Mouse (Mus musculus): Measurements from ENCODE around the gene Sox6. TPM values are rescaled to one million over a fixed set of nuclear protein-coding genes. Genes with fewer than 3 reads are reported as not detected.

Gene Sox6
- polyA plus RNA-seq, 1 experiment: 4.6 TPM

GRCm38 (mm10) chr7:115824621-115825256, 213.9 kb downstream of the Sox6 start:
- TF ChIP-seq POLR2A (IDR thresholded peaks at IDR 0.05; ENCODE audit: borderline replicate concordance, insufficient read depth, low read length) (no peak), CTCF (IDR thresholded peaks at IDR 0.05; ENCODE audit: borderline replicate concordance, insufficient read depth, low read depth, low read length) (no peak)
- no peak for DNase-seq

GRCm38 (mm10) chr7:115819136-115819535, 219.5 kb downstream of the Sox6 start:
- Histone ChIP-seq H3K4me3 (replicated peaks; ENCODE audit: insufficient read depth, low read depth, low read length) (no peak overlapping the region), H3K27me3 (ENCODE audit: control insufficient read depth, insufficient read depth, low read length) (no peaks in the 10 kb centered on the region), H3K27ac (ENCODE audit: insufficient read depth, low read length) (no peak overlapping the region), H3K4me1 (ENCODE audit: control insufficient read depth, insufficient read depth, low read length) (no peaks in the 10 kb centered on the region)
- 67% methylated on average over 1 of the region's 1 CpGs for WGBS
- no peak for DNase-seq
- no peak for TF ChIP-seq POLR2A (IDR thresholded peaks at IDR 0.05; ENCODE audit: borderline replicate concordance, insufficient read depth, low read length)
- TF ChIP-seq CTCF (IDR thresholded peaks at IDR 0.05; ENCODE audit: borderline replicate concordance, insufficient read depth, low read depth, low read length): no peak

More at GRCm38 (mm10) chr7:115824621-115825256, 213.9 kb downstream of the Sox6 start:
- Histone ChIP-seq H3K27ac (ENCODE audit: insufficient read depth, low read length) (no peak overlapping the region), H3K4me1 (ENCODE audit: control insufficient read depth, insufficient read depth, low read length) (no peaks in the 10 kb centered on the region; the same call in 1 of the 2 replicates), H3K27me3 (ENCODE audit: control insufficient read depth, insufficient read depth, low read length) (no peaks in the 10 kb centered on the region), H3K4me3 (replicated peaks; ENCODE audit: insufficient read depth, low read depth, low read length) (no peak overlapping the region)
- 76% methylated on average over 8 of the region's 8 CpGs for WGBS

- no peak overlapping the region for H3K4me3 ChIP-seq (replicated peaks; ENCODE audit: insufficient read depth, low read depth, low read length)
Observed at GRCm38 (mm10) chr7:115803256-115803655, 235.3 kb downstream of the Sox6 start.

GRCm38 (mm10) chr7:115794139-115794858, 244.3 kb downstream of the Sox6 start:
- no peak overlapping the region for H3K4me3 ChIP-seq (replicated peaks; ENCODE audit: insufficient read depth, low read depth, low read length)
- TF ChIP-seq POLR2A (IDR thresholded peaks at IDR 0.05; ENCODE audit: borderline replicate concordance, insufficient read depth, low read length): no peak
- TF ChIP-seq CTCF (IDR thresholded peaks at IDR 0.05; ENCODE audit: borderline replicate concordance, insufficient read depth, low read depth, low read length): no peak

More at GRCm38 (mm10) chr7:115803256-115803655, 235.3 kb downstream of the Sox6 start:
- TF ChIP-seq POLR2A (IDR thresholded peaks at IDR 0.05; ENCODE audit: borderline replicate concordance, insufficient read depth, low read length) (no peak), CTCF (IDR thresholded peaks at IDR 0.05; ENCODE audit: borderline replicate concordance, insufficient read depth, low read depth, low read length) (no peak)
- 77% methylated on average over 3 of the region's 3 CpGs for WGBS
- no peaks in the 10 kb centered on the region for H3K27me3 ChIP-seq (ENCODE audit: control insufficient read depth, insufficient read depth, low read length)
- no peaks in the 10 kb centered on the region for H3K4me1 ChIP-seq (ENCODE audit: control insufficient read depth, insufficient read depth, low read length)
- DNase-seq: no peak
- H3K27ac ChIP-seq (ENCODE audit: insufficient read depth, low read length): no peak overlapping the region

GRCm38 (mm10) chr7:115792841-115793240, 245.8 kb downstream of the Sox6 start:
- DNase-seq: no peak
- Histone ChIP-seq H3K27me3 (ENCODE audit: control insufficient read depth, insufficient read depth, low read length) (no peaks in the 10 kb centered on the region), H3K4me3 (replicated peaks; ENCODE audit: insufficient read depth, low read depth, low read length) (no peak overlapping the region), H3K27ac (ENCODE audit: insufficient read depth, low read length) (no peak overlapping the region), H3K4me1 (ENCODE audit: control insufficient read depth, insufficient read depth, low read length) (no peaks in the 10 kb centered on the region)
- TF ChIP-seq CTCF (IDR thresholded peaks at IDR 0.05; ENCODE audit: borderline replicate concordance, insufficient read depth, low read depth, low read length) (no peak), POLR2A (IDR thresholded peaks at IDR 0.05; ENCODE audit: borderline replicate concordance, insufficient read depth, low read length) (no peak)
- 52% methylated on average over 2 of the region's 2 CpGs for WGBS

More at GRCm38 (mm10) chr7:115794139-115794858, 244.3 kb downstream of the Sox6 start:
- no peak for DNase-seq
- no peaks in the 10 kb centered on the region for H3K4me1 ChIP-seq (ENCODE audit: control insufficient read depth, insufficient read depth, low read length)
- H3K27me3 ChIP-seq (ENCODE audit: control insufficient read depth, insufficient read depth, low read length): no peaks in the 10 kb centered on the region
- H3K27ac ChIP-seq (ENCODE audit: insufficient read depth, low read length): no peak overlapping the region
- 95% methylated on average over 4 of the region's 4 CpGs for WGBS

- Histone ChIP-seq H3K27ac (ENCODE audit: insufficient read depth, low read length) (no peak overlapping the region), H3K4me1 (ENCODE audit: control insufficient read depth, insufficient read depth, low read length) (no peaks in the 10 kb centered on the region), H3K4me3 (replicated peaks; ENCODE audit: insufficient read depth, low read depth, low read length) (no peak overlapping the region), H3K27me3 (ENCODE audit: control insufficient read depth, insufficient read depth, low read length) (no peaks in the 10 kb centered on the region)
- no peak for DNase-seq
- WGBS: 80% methylated on average over 5 of the region's 5 CpGs
- TF ChIP-seq POLR2A (IDR thresholded peaks at IDR 0.05; ENCODE audit: borderline replicate concordance, insufficient read depth, low read length) (no peak), CTCF (IDR thresholded peaks at IDR 0.05; ENCODE audit: borderline replicate concordance, insufficient read depth, low read depth, low read length) (no peak)
Observed at GRCm38 (mm10) chr7:115789116-115789823, 249.3 kb downstream of the Sox6 start.

- Histone ChIP-seq H3K4me3 (replicated peaks; ENCODE audit: insufficient read depth, low read depth, low read length) (no peak overlapping the region), H3K27ac (ENCODE audit: insufficient read depth, low read length) (no peak overlapping the region), H3K4me1 (ENCODE audit: control insufficient read depth, insufficient read depth, low read length) (no peaks in the 10 kb centered on the region), H3K27me3 (ENCODE audit: control insufficient read depth, insufficient read depth, low read length) (no peaks in the 10 kb centered on the region)
- DNase-seq: no peak
- TF ChIP-seq CTCF (IDR thresholded peaks at IDR 0.05; ENCODE audit: borderline replicate concordance, insufficient read depth, low read depth, low read length) (no peak), POLR2A (IDR thresholded peaks at IDR 0.05; ENCODE audit: borderline replicate concordance, insufficient read depth, low read length) (no peak)
- WGBS: 95% methylated on average over 8 of the region's 8 CpGs
Observed at GRCm38 (mm10) chr7:115783982-115784917, 254.3 kb downstream of the Sox6 start.

Measured in cerebellum, adult 2 months (tissue).